8 mouse cellular contexts compared by ENCODE assay signal in genomic region chr7:35636229-35636628, GRCm38 (mm10). TPM values are rescaled to one million over a fixed set of nuclear protein-coding genes. Genes with fewer than 3 reads are reported as not detected.
DNase-seq lines count a peak whose midpoint lies in the region; ATAC-seq and TF ChIP-seq lines count a peak whose summit lies in the region.

No protein-coding gene starts in this region.

- H3K9ac ChIP-seq in kidney, embryonic 16.5 days (replicated peaks; ENCODE audit: low read length): no peak overlapping the region

- peaks cover 54% of the 10 kb centered on the region for H3K36me3 ChIP-seq in kidney, embryonic 16.5 days (ENCODE audit: insufficient read depth, low read length)

- 0 out of 2 replicates have a peak, but pooled peaks cover 6% of the 10 kb centered on the region for H3K9me3 ChIP-seq in kidney, embryonic 16.5 days (ENCODE audit: low read length)

- H3K4me1 ChIP-seq in kidney, embryonic 16.5 days (ENCODE audit: insufficient read depth, low read length): no peaks in the 10 kb centered on the region
- no peaks in the 10 kb centered on the region for H3K4me1 ChIP-seq in cortical plate, adult 2 months (ENCODE audit: control insufficient read depth, insufficient read depth, low read length)

- no peak for TF ChIP-seq POLR2A in cortical plate, adult 2 months (IDR thresholded peaks at IDR 0.05; ENCODE audit: extremely low read depth, insufficient read depth, low read length)

- H3K4me2 ChIP-seq in kidney, embryonic 16.5 days (replicated peaks; ENCODE audit: low read depth, low read length): no peak overlapping the region

- no peaks in the 10 kb centered on the region for H3K27me3 ChIP-seq in kidney, embryonic 16.5 days (ENCODE audit: insufficient read depth, low read length)

- ATAC-seq in kidney, embryonic 16.5 days (ENCODE audit: low FRiP score, low TSS enrichment): no peak

- TF ChIP-seq CTCF in cortical plate, adult 2 months (IDR thresholded peaks at IDR 0.05; ENCODE audit: extremely low read depth, insufficient read depth, low read length): peak; percentile 51

- 59% methylated on average over 6 of the region's 6 CpGs for WGBS in kidney, embryonic 16.5 days

- no peak overlapping the region for H3K4me3 ChIP-seq in kidney, embryonic 16.5 days (ENCODE audit: low read length)
- no peak overlapping the region for H3K4me3 ChIP-seq in cortical plate, adult 2 months (ENCODE audit: insufficient read depth, low read length)

- peak; percentile 38 for DNase-seq in adrenal gland, postnatal 10 days
- no peak for DNase-seq in adrenal gland, adult 2 months
- peak; percentile 30 for DNase-seq in kidney, adult 18-20 months
- DNase-seq in 3T3-L1 (ENCODE audit: low read depth, low spot score): peak; percentile 42
- peak; percentile 43 for DNase-seq in mesoderm, embryonic 11.5 days (ENCODE audit: low read depth, low spot score)
- no peak for DNase-seq in Muller cell, postnatal 12 days (ENCODE audit: inconsistent ontology term)

- H3K27ac ChIP-seq in kidney, embryonic 16.5 days (ENCODE audit: low read length): no peak overlapping the region
- H3K27ac ChIP-seq in cortical plate, adult 2 months (ENCODE audit: insufficient read depth, low read length): no peak overlapping the region

RNA-seq across cellular contexts. Expression of gene Pdcd5, which starts 11.1 kb away (rescaled TPM):
- 100 to 1,000 TPM in 1 of 2 experiments, 10 to 100 TPM in 1; 96.1 to 103 TPM for total RNA-seq in adrenal gland, postnatal 10 days (2021)
- 10 to 100 TPM; 87.1 to 88.8 TPM for total RNA-seq in adrenal gland, adult 2 months (2021)
- polyA plus RNA-seq in adrenal gland, adult 2 months (2012; rRNA removed): 21.2 and 21.3 TPM in 2 replicates
- polyA plus RNA-seq in kidney, embryonic 16.5 days (2015; fragmentation: Nextera tagmentation; extraction: Ambion mirVana): 215 and 233 TPM in 2 replicates
- polyA plus RNA-seq in cortical plate, adult 2 months (2012; rRNA removed): 95.4 and 99.8 TPM in 2 replicates

RNA-seq across cellular contexts. Expression of gene Ankrd27, which starts 50.2 kb away (rescaled TPM):
- 10 to 100 TPM; 30.1 to 35.3 TPM for total RNA-seq in adrenal gland, postnatal 10 days (2021)
- total RNA-seq in adrenal gland, adult 2 months (2021): 10 to 100 TPM; 27.7 to 30.4 TPM
- 14.5 and 19.9 TPM in 2 replicates for polyA plus RNA-seq in adrenal gland, adult 2 months (2012; rRNA removed)
- 37.1 and 37.7 TPM in 2 replicates for polyA plus RNA-seq in kidney, embryonic 16.5 days (2015; fragmentation: Nextera tagmentation; extraction: Ambion mirVana)
- polyA plus RNA-seq in cortical plate, adult 2 months (2012; rRNA removed): 34.9 and 38.0 TPM in 2 replicates

RNA-seq across cellular contexts. Expression of gene Rgs9bp, which starts 50.8 kb away (rescaled TPM):
- total RNA-seq in adrenal gland, postnatal 10 days (2021): under 1 TPM; 0.51 to 0.88 TPM
- total RNA-seq in adrenal gland, adult 2 months (2021): under 1 TPM; 0.17 to 0.21 TPM
- polyA plus RNA-seq in adrenal gland, adult 2 months (2012; rRNA removed): 0.04 and 0.07 TPM in 2 replicates
- polyA plus RNA-seq in kidney, embryonic 16.5 days (2015; fragmentation: Nextera tagmentation; extraction: Ambion mirVana): 0.26 and 0.28 TPM in 2 replicates
- polyA plus RNA-seq in cortical plate, adult 2 months (2012; rRNA removed): 0.08 TPM in 2 replicates

Comparison
In these comparisons a context has a peak if more than half of its experiments do, and no peak if none do; other contexts are left out.
1. DNase-seq: peak in adrenal gland, postnatal 10 days (single experiment), kidney, adult 18-20 months (single experiment), 3T3-L1 (single experiment) and mesoderm, embryonic 11.5 days (single experiment); none in adrenal gland, adult 2 months (single experiment) and Muller cell, postnatal 12 days (single experiment).